Mouse (Mus musculus): ENCODE data around the gene Vmn1r94. TPM values are rescaled to one million over a fixed set of nuclear protein-coding genes. Genes with fewer than 3 reads are reported as not detected.
"Not testable (repeated sequence)": the region's sequence is repeated elsewhere in the genome, so short reads cannot be mapped to it uniquely, and the experiment has no call there.

Vmn1r94 gene
- polyA plus RNA-seq (2016; fragmentation: Nextera tagmentation; extraction: Ambion mirVana) = not detected in 2 replicates

- H3K27ac ChIP-seq; H3K36me3 ChIP-seq; H3K9ac ChIP-seq; H3K4me3 ChIP-seq; H3K9me3 ChIP-seq; H3K27me3 ChIP-seq; H3K4me1 ChIP-seq; H3K4me2 ChIP-seq (replicated peaks); ATAC-seq (ENCODE audit: insufficient number of reproducible peaks, insufficient read depth, low FRiP score, low TSS enrichment): not testable (repeated sequence)
- WGBS = no CpG with 5 or more reads among the region's 3 CpGs
Observed at GRCm38 (mm10) chr7:20168277-20168676, at the start of gene Vmn1r94. Gene Vmn1r94 (minus strand): TSS chr7:20168377.

GRCm38 (mm10) chr7:20205507-20205906 lies 37.3 kb upstream of the Vmn1r94 start, which contains the start of gene Gm6164:
Gene Gm6164 (minus strand): TSS chr7:20205607.
- not testable (repeated sequence) for H3K4me1 ChIP-seq; H3K4me2 ChIP-seq (replicated peaks); H3K4me3 ChIP-seq; H3K27me3 ChIP-seq; ATAC-seq (ENCODE audit: insufficient number of reproducible peaks, insufficient read depth, low FRiP score, low TSS enrichment); H3K9ac ChIP-seq; H3K27ac ChIP-seq; H3K36me3 ChIP-seq; H3K9me3 ChIP-seq
- no CpG with 5 or more reads among the region's 2 CpGs for WGBS

- not testable (repeated sequence) for H3K4me1 ChIP-seq; H3K4me3 ChIP-seq; H3K27ac ChIP-seq; H3K9me3 ChIP-seq; H3K4me2 ChIP-seq (replicated peaks); H3K36me3 ChIP-seq; H3K27me3 ChIP-seq; ATAC-seq (ENCODE audit: insufficient number of reproducible peaks, insufficient read depth, low FRiP score, low TSS enrichment); H3K9ac ChIP-seq
- no CpG with 5 or more reads among the region's 3 CpGs for WGBS
Observed at GRCm38 (mm10) chr7:20193410-20193809, 25.2 kb upstream of the Vmn1r94 start, which contains the start of gene Vmn1r95. Gene Vmn1r95 (plus strand): TSS chr7:20193710.

- WGBS = no CpG with 5 or more reads among the region's 5 CpGs
- not testable (repeated sequence) for H3K4me1 ChIP-seq; H3K4me3 ChIP-seq; H3K9me3 ChIP-seq; H3K36me3 ChIP-seq; H3K4me2 ChIP-seq (replicated peaks); H3K27me3 ChIP-seq; H3K9ac ChIP-seq; H3K27ac ChIP-seq; ATAC-seq (ENCODE audit: insufficient number of reproducible peaks, insufficient read depth, low FRiP score, low TSS enrichment)
Observed at GRCm38 (mm10) chr7:20138988-20139387, 29.2 kb downstream of the Vmn1r94 start, which contains the start of gene Vmn1r93. Gene Vmn1r93 (minus strand): TSS chr7:20139088.

GRCm38 (mm10) chr7:20122479-20122878 lies 45.7 kb downstream of the Vmn1r94 start, which contains the start of gene Gm16442:
Gene Gm16442 (minus strand): TSS chr7:20122579.
- H3K9ac ChIP-seq; H3K9me3 ChIP-seq; ATAC-seq (ENCODE audit: insufficient number of reproducible peaks, insufficient read depth, low FRiP score, low TSS enrichment); H3K4me1 ChIP-seq; H3K4me2 ChIP-seq (replicated peaks); H3K27me3 ChIP-seq; H3K36me3 ChIP-seq; H3K27ac ChIP-seq; H3K4me3 ChIP-seq: not testable (repeated sequence)
- no CpG with 5 or more reads among the region's 2 CpGs for WGBS

Other genes with a start within 250 kb of the Vmn1r94 start
- 9.3 and 10.7 TPM in 2 replicates for gene Pvr, start 247.2 kb downstream of the Vmn1r94 start, polyA plus RNA-seq (2016; fragmentation: Nextera tagmentation; extraction: Ambion mirVana)
- 0.41 TPM in 1 of 2 replicates, not detected in the other for gene Igsf23, start 217.6 kb downstream of the Vmn1r94 start, polyA plus RNA-seq (2016; fragmentation: Nextera tagmentation; extraction: Ambion mirVana)
- not detected in 2 replicates for gene Ceacam20, start 203.0 kb downstream of the Vmn1r94 start, polyA plus RNA-seq (2016; fragmentation: Nextera tagmentation; extraction: Ambion mirVana)
- not detected in 2 replicates for gene Nlrp9b, start 176.9 kb downstream of the Vmn1r94 start, polyA plus RNA-seq (2016; fragmentation: Nextera tagmentation; extraction: Ambion mirVana)
- not detected in 2 replicates for gene Vmn1r91, start 68.7 kb downstream of the Vmn1r94 start, polyA plus RNA-seq (2016; fragmentation: Nextera tagmentation; extraction: Ambion mirVana)
- gene Gm16442, start 45.8 kb downstream of the Vmn1r94 start, polyA plus RNA-seq (2016; fragmentation: Nextera tagmentation; extraction: Ambion mirVana) = not detected in 2 replicates
- not detected in 2 replicates for gene Vmn1r93, start 29.3 kb downstream of the Vmn1r94 start, polyA plus RNA-seq (2016; fragmentation: Nextera tagmentation; extraction: Ambion mirVana)
- gene Vmn1r95, start 25.3 kb upstream of the Vmn1r94 start, polyA plus RNA-seq (2016; fragmentation: Nextera tagmentation; extraction: Ambion mirVana) = not detected in 2 replicates
- gene Gm6164, start 37.2 kb upstream of the Vmn1r94 start, polyA plus RNA-seq (2016; fragmentation: Nextera tagmentation; extraction: Ambion mirVana) = not detected in 2 replicates
- gene Gm4498, start 65.5 kb upstream of the Vmn1r94 start, polyA plus RNA-seq (2016; fragmentation: Nextera tagmentation; extraction: Ambion mirVana) = not detected in 2 replicates
- gene Gm5890, start 94.5 kb upstream of the Vmn1r94 start, polyA plus RNA-seq (2016; fragmentation: Nextera tagmentation; extraction: Ambion mirVana) = not detected in 2 replicates
- gene Gm4133, start 165.7 kb upstream of the Vmn1r94 start, polyA plus RNA-seq (2016; fragmentation: Nextera tagmentation; extraction: Ambion mirVana) = not detected in 2 replicates
- gene Gm5728, start 207.0 kb upstream of the Vmn1r94 start, polyA plus RNA-seq (2016; fragmentation: Nextera tagmentation; extraction: Ambion mirVana) = not detected in 2 replicates
- not detected in 2 replicates for gene Vmn1r100, start 249.6 kb upstream of the Vmn1r94 start, polyA plus RNA-seq (2016; fragmentation: Nextera tagmentation; extraction: Ambion mirVana)